Mouse (Mus musculus): ENCODE measurements around the gene Mst1.

Gene Mst1

GRCm38 (mm10) chr9:108132373-108132772 lies 52.1 kb downstream of the Mst1 start:
- no peak for DNase-seq (ENCODE audit: low spot score)

- DNase-seq (ENCODE audit: low spot score): no peak
Observed at GRCm38 (mm10) chr9:108133478-108133877, 53.2 kb downstream of the Mst1 start.

Data from ovary, adult 18-20 months (tissue).